Mouse (Mus musculus) kidney, adult 2 months (tissue): ENCODE measurements around the gene Ttc7b. TPM values are rescaled to one million over a fixed set of nuclear protein-coding genes. Genes with fewer than 3 reads are reported as not detected.

ENCODE experiments used
- DNase-seq: peaks from one replicate; pipeline ENCODE4 v3.0.0; 2021
- H3K27ac ChIP-seq: fragments of 200-500 bp; 2 replicates; pipeline ENCODE4 v1.5.1; 2012; ENCODE audit warnings: low read depth, low read length, control low read depth, inconsistent platforms; ENCODE audit not compliant: insufficient read depth
- H3K27me3 ChIP-seq: fragments of 200-500 bp; replicated peaks from 2 replicates; pipeline ENCODE4 v1.6.1; 2012; ENCODE audit warnings: mild to moderate bottlenecking, moderate library complexity, low read length, inconsistent platforms; ENCODE audit not compliant: control insufficient read depth, insufficient read depth
- H3K36me3 ChIP-seq: fragments of 200-500 bp; 2 replicates; pipeline ENCODE4 v1.6.1; 2012; ENCODE audit warnings: mild to moderate bottlenecking, moderate library complexity, low read length, inconsistent platforms; ENCODE audit not compliant: control insufficient read depth, insufficient read depth
- H3K4me1 ChIP-seq: fragments of 200-500 bp; 2 replicates; pipeline ENCODE4 v1.6.1; 2011; ENCODE audit warnings: low read length; ENCODE audit not compliant: control insufficient read depth, insufficient read depth
- H3K4me3 ChIP-seq: fragments of 200-500 bp; 2 replicates; pipeline ENCODE4 v1.5.1; 2011; ENCODE audit warnings: mild to moderate bottlenecking, low read depth, low read length, control low read depth; ENCODE audit not compliant: insufficient read depth
- CTCF ChIP-seq: fragments of 200-500 bp; conservative IDR thresholded peaks from 2 replicates; pipeline ENCODE4 v1.5.1; 2011; ENCODE audit warnings: low read depth, mild to moderate bottlenecking, control low read depth, low read length, moderate library complexity, mixed read lengths; ENCODE audit not compliant: insufficient read depth, insufficient read length
- POLR2A ChIP-seq: fragments of 200-500 bp; IDR thresholded peaks from one replicate; pipeline ENCODE4 v1.6.1; 2011; ENCODE audit warnings: low read depth, low read length, control low read depth
- WGBS: fragments of 180-500 bp; shearing (Covaris S2); methylation state at CpG from one replicate; pipeline ENCODE4 v1.1.7; 2018; 5-methylcytosine and 5-hydroxymethylcytosine counted together
- polyA plus RNA-seq: library from polyadenylated mRNA; depleted of rRNA; stranded (reverse); fragments of >200 nt; gene quantifications from 2 replicates; pipeline ENCODE4 v1.2.3, GENCODE M21; 2012

The Ttc7b gene
- polyA plus RNA-seq, 1 experiment = 42.1 TPM

GRCm38 (mm10) chr12:100375801-100376200 is 144.8 kb downstream of the Ttc7b start:
- peaks cover 5% of the 10 kb centered on the region for H3K36me3 ChIP-seq
- no peak for DNase-seq
- WGBS = 87% methylated on average over 8 of the region's 8 CpGs
- TF ChIP-seq POLR2A (no peak), CTCF (no peak)
- H3K4me3 ChIP-seq = no peak overlapping the region
- no peaks in the 10 kb centered on the region for H3K27me3 ChIP-seq
- no peaks in the 10 kb centered on the region for H3K4me1 ChIP-seq
- H3K27ac ChIP-seq = no peak overlapping the region

- no peak for TF ChIP-seq CTCF
- no peak for TF ChIP-seq POLR2A
- no peaks in the 10 kb centered on the region for H3K27me3 ChIP-seq
- 84% methylated on average over 7 of the region's 7 CpGs for WGBS
- no peaks in the 10 kb centered on the region for H3K4me1 ChIP-seq
- H3K27ac ChIP-seq = no peak overlapping the region
- DNase-seq = no peak
- H3K4me3 ChIP-seq = no peak overlapping the region
- H3K36me3 ChIP-seq = peaks cover 6% of the 10 kb centered on the region
Measured at GRCm38 (mm10) chr12:100372785-100373184, 147.8 kb downstream of the Ttc7b start.

GRCm38 (mm10) chr12:100372015-100372414 is 148.6 kb downstream of the Ttc7b start:
- 79% methylated on average over 4 of the region's 4 CpGs for WGBS
- Histone ChIP-seq H3K27ac (no peak overlapping the region), H3K36me3 (peaks cover 6% of the 10 kb centered on the region), H3K4me1 (no peaks in the 10 kb centered on the region), H3K27me3 (no peaks in the 10 kb centered on the region), H3K4me3 (no peak overlapping the region)
- TF ChIP-seq POLR2A (no peak), CTCF (no peak)
- DNase-seq = no peak

GRCm38 (mm10) chr12:100369786-100370185 is 150.8 kb downstream of the Ttc7b start:
- DNase-seq = no peak
- Histone ChIP-seq H3K4me3 (no peak overlapping the region), H3K27ac (no peak overlapping the region), H3K36me3 (peaks cover 4% of the 10 kb centered on the region), H3K27me3 (no peaks in the 10 kb centered on the region), H3K4me1 (no peaks in the 10 kb centered on the region)
- TF ChIP-seq POLR2A = no peak
- TF ChIP-seq CTCF = no peak
- WGBS = 93% methylated on average over 2 of the region's 2 CpGs

- peaks cover 4% of the 10 kb centered on the region for H3K36me3 ChIP-seq
- H3K27me3 ChIP-seq = no peaks in the 10 kb centered on the region
- no peak overlapping the region for H3K4me3 ChIP-seq
- TF ChIP-seq CTCF (no peak), POLR2A (no peak)
- no peak overlapping the region for H3K27ac ChIP-seq
- 18% methylated on average over 3 of the region's 3 CpGs for WGBS
- no peaks in the 10 kb centered on the region for H3K4me1 ChIP-seq
- DNase-seq = peak; percentile 29
Measured at GRCm38 (mm10) chr12:100369220-100369619, 151.4 kb downstream of the Ttc7b start.

GRCm38 (mm10) chr12:100361330-100361729 is 159.3 kb downstream of the Ttc7b start:
- WGBS = 73% methylated on average over 12 of the region's 12 CpGs
- no peak overlapping the region for H3K27ac ChIP-seq
- no peaks in the 10 kb centered on the region for H3K27me3 ChIP-seq
- TF ChIP-seq CTCF = no peak
- no peak for TF ChIP-seq POLR2A
- DNase-seq = no peak
- H3K36me3 ChIP-seq = no peaks in the 10 kb centered on the region
- H3K4me1 ChIP-seq = no peaks in the 10 kb centered on the region
- no peak overlapping the region for H3K4me3 ChIP-seq

GRCm38 (mm10) chr12:100358040-100358620 is 162.5 kb downstream of the Ttc7b start:
- Histone ChIP-seq H3K4me3 (no peak overlapping the region), H3K27me3 (no peaks in the 10 kb centered on the region), H3K27ac (no peak overlapping the region), H3K36me3 (no peaks in the 10 kb centered on the region), H3K4me1 (no peaks in the 10 kb centered on the region)
- WGBS = 56% methylated on average over 6 of the region's 6 CpGs
- TF ChIP-seq CTCF (no peak), POLR2A (no peak)
- peak; percentile 37 for DNase-seq
